Mouse (Mus musculus) ovary, postnatal 10 days (tissue): ENCODE measurements around the gene Mcam.

Experiments used
- DNase-seq: peaks from one replicate; pipeline ENCODE4 v3.0.0; 2022; ENCODE audit warnings: low spot score

Gene Mcam

DNA sequence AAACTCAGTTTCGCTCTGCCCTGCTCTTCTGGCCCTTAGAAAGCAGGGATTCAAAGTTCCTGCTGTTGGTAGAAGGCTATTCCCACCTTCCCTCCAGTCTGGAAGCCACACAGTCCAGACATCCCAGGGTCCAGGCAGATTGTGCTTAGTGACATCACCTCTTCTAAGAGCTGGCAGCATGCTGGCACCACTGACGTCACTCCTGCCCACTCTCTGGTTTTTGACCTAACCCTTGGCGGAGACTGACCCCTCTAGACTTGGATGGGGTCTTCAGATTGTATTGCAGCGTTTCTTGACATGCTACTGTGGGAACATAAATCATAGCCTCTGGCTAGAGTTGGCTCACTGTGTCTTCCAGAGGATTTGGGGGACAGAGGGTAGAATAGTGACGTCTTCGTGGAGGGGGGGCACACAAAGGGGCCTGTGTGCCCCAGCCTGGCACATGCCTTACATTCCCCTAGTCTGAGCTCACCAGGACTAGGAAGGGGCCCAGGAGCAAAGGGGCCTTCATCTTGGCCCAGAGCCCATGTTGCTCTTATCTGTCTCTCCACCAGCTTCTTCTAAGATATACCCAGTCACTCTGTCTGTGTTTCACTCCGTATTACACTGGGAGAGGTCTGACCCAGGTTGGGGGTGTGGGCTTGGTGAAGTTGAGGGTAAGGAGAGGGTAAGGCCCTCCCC is 1.6 kb downstream of the Mcam start:
- no peak for DNase-seq

GRCm38 (mm10) chr9:44137846-44138245 is 3.6 kb downstream of the Mcam start:
- no peak for DNase-seq

- DNase-seq = no peak
These were observed 7.7 kb downstream of the Mcam start for GRCm38 (mm10) chr9:44141951-44142350.

DNA sequence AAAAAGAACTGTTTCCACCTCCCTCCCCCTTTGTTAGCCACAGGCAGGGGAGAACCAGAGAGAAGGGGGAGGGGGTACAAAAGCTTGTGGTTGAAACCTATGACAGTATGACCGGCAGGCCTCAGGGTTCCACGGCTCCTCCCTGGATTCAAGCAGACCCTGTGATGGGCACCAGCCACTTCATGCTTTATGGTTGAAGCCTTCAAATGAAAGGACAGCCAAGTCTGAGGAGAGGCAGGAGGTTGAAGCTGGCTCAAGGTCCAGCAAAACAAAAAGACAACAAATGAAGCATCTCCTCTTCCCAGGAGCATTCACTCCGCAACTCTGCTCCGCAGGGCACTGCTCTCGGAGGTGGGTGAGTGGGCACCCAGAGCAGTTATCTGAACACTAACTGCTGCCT is 9.2 kb downstream of the Mcam start:
- DNase-seq = no peak

GRCm38 (mm10) chr9:44144023-44144717 is 9.9 kb downstream of the Mcam start:
- DNase-seq = no peak

DNA sequence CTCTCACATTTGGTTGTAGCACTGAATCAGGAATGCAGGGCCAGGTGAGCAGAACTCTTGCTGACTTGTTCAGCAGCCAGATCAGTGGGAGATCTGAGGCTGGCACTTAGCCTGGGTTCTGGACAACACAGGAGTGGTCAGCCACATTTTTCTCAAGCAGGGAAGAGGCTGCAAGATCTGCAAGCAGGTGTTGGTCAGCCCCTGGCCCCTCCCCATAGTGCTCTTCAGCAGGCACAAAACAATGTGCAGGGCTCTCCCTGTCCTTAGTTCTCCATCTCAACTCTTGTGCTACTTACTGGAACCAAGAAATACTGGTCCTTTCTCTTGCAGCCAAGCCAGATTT is 10.4 kb downstream of the Mcam start:
- DNase-seq = no peak

DNA sequence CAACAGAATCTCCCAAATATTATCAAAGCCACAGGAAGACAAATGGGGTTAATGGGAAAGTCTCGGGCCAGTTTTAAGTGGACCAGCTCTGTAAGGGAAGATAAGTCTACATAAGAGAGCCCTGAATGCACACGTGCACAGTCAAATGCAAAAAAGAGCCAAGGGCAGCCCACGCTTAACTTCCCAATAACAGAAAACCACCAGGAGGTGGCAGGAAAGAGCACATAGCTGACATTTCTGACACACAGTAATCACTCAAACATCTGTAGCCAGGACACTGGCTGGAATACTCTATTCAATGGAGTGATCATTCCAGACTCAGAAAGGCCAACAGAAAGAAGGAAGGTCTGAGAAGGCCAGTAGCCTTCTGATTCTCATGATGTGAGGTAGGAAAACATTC is 13.0 kb downstream of the Mcam start:
- DNase-seq = no peak

GRCm38 (mm10) chr9:44159886-44160285 is 25.6 kb downstream of the Mcam start:
- DNase-seq = no peak

DNA sequence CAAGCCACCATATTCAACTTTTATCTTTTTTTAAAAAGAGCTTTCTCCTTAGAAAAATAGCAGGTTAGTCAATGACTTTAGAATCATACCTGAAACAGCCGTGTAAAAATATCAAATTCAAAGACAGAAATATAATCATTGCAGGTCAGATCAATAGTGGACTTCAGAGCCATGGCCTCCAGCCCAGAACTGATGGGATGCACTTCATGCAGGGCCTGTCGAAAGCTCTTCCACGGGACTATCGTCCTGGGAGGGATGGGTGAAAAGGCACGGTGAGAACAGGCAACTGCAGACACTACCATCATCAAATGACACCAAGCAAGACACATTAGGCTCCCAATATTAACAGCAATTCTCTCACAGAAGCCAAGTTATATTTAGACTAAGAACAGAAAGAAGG is 34.7 kb downstream of the Mcam start:
- DNase-seq = no peak

GRCm38 (mm10) chr9:44170691-44171151 is 36.5 kb downstream of the Mcam start:
- no peak for DNase-seq

GRCm38 (mm10) chr9:44175556-44175955 is 41.3 kb downstream of the Mcam start:
- DNase-seq = no peak

- DNase-seq = no peak
These were observed 41.7 kb downstream of the Mcam start for GRCm38 (mm10) chr9:44175957-44176356.

DNA sequence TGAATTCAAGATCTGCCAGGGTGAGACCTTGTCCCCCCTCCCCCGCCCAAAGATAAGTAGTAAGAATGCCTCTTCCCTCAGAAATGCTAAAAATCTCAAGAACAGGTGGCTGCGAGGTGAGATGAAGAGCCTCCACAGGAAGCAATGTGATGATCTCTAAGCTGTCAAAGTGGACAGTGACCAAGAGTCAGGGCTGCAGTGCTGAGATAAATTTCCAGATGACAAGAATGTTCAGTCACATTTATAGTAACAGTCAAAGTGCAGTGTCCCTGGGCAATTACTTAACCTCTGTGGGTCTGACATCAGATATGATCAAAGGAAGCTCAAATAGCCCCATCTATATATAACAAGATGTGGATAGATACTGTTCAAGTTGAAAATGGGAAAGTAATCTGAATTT is 43.1 kb downstream of the Mcam start:
- DNase-seq = no peak

DNA sequence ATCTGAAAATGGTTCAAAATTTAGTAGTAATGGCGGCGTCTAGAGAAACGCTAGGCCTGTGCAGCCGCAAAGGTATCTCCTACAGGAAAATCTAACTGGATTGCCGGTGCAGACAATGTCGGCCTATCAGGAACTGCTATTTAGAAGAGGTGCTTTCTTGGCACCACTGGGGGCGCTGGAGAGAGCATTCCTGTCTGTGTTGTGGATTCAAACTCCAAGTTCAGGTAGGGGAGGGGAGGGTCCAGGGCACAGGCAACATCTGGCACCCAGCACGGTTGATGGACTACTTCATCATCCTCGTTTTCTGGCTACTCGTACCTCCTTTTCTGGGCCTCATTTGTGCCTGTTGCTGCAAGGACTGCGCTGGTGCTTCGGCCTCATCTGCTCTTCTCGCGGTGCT is 44.1 kb downstream of the Mcam start:
- no peak for DNase-seq

DNA sequence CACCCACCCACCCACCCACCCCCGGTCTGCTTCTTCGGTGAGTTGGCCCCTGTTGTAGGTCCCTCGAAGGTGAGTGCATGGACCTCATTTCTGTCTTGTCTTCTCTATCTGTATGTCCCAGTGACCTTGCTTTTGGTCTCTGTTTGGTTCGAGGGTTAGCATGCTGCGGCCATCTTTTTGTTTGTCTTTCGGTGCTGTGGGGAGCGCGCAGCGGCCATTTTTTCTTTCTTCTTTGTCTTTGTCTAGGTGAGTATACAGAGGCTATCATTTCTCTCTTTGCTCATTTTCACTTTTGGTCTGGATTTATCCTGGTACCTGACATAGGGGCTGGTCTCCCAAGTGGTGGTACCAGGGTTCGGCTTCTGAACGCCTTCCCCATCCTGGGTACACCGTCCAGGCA is 44.5 kb downstream of the Mcam start:
- DNase-seq = no peak

- DNase-seq = no peak
These were observed 47.3 kb downstream of the Mcam start for GRCm38 (mm10) chr9:44181537-44181936.

GRCm38 (mm10) chr9:44182260-44182659 is 48.0 kb downstream of the Mcam start:
- DNase-seq = no peak

GRCm38 (mm10) chr9:44188223-44188622 is 54.0 kb downstream of the Mcam start:
- DNase-seq = no peak

DNA sequence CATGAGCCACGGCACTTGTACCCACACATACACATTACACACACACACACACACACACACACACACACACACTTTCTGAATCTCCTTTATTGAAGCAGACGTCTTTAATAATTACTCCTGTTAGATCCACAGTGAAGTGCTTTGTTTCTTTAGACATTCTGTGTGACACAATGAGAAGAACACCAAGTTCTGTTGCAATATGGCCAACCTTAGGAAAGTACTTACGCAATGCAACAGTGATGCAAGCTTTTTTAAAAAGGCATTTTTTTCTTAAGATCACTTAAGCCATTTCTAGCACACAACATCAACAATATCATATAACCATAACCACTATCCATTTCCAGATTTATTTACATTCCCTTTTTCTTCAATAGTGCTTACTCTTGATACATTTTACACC is 56.9 kb downstream of the Mcam start:
- DNase-seq = no peak

- no peak for DNase-seq
These were observed 58.0 kb downstream of the Mcam start for GRCm38 (mm10) chr9:44192312-44192711.
